8 mouse cellular contexts compared by ENCODE assay signal in the genomic region with DNA sequence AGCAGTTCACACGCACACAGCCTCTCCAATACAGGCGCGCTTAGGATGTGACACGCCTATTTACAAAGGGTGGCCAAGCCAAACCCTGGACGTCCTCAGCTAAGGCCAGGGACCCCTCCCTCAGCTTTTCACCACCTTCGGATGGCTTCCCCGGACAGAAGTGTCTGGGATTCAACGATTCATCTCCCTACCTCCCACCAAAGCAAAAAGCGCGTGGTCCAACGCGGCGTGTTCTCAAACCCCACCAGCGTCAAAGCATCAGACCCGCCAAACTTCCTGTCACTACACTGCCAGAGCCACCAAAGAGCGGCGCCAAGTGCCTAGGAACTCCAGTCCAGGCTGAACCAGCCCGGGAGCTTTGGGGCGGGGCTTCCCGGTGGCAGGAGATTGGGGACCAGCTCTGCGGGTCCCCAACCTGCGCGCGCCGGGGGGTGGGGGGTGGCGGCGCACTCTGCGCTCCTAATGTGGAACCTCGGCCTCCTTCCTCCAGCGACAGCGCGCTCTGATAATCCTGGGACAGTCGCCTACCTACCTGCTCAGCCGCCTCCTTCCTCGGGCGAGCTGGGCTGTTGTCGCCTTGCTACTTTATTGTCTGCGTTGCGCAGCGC. TPM values are rescaled to one million over a fixed set of nuclear protein-coding genes. Genes with fewer than 3 reads are reported as not detected.
A peak's percentile ranks its signal among the peaks of the same experiment; 100 is the strongest.
DNase-seq lines count a peak whose midpoint lies in the region; ATAC-seq lines count a peak whose summit lies in the region.

No protein-coding gene starts in this region.

- no peaks in the 10 kb centered on the region for H3K36me3 ChIP-seq in hindbrain, embryonic 13.5 days
- no peaks in the 10 kb centered on the region for H3K36me3 ChIP-seq in stomach, embryonic 15.5 days

- H3K27ac ChIP-seq in hindbrain, embryonic 13.5 days: peak overlapping the region; percentile 98
- H3K27ac ChIP-seq in stomach, embryonic 15.5 days: peak overlapping the region; percentile 54; the same call in 1 of the 2 replicates

- H3K4me1 ChIP-seq in hindbrain, embryonic 13.5 days (replicated peaks): peaks cover 41% of the 10 kb centered on the region
- peaks cover 12% of the 10 kb centered on the region; the same call in 1 of the 2 replicates for H3K4me1 ChIP-seq in stomach, embryonic 15.5 days

- DNase-seq in adrenal gland, adult 8-10 months: peak; percentile 50
- peak; percentile 64 to 67 for DNase-seq in cerebellum, postnatal 14 days
- peak; percentile 11 to 28 for DNase-seq in frontal cortex, postnatal 36 days (ENCODE audit: low spot score in 2 of 2)
- peak; percentile 58 to 65 for DNase-seq in layer of hippocampus, postnatal 10 days (ENCODE audit: low spot score in 2 of 2)
- peak; percentile 66 for DNase-seq in lung, postnatal 14 days
- DNase-seq in thymus, postnatal 10 days (ENCODE audit: low spot score in 2 of 2): no peak

- peak overlapping the region; percentile 89 for H3K9ac ChIP-seq in hindbrain, embryonic 13.5 days
- H3K9ac ChIP-seq in stomach, embryonic 15.5 days: peak overlapping the region; percentile 12; the same call in 1 of the 2 replicates

- H3K4me2 ChIP-seq in hindbrain, embryonic 13.5 days: peak overlapping the region; percentile 83
- peak overlapping the region; percentile 98 for H3K4me2 ChIP-seq in stomach, embryonic 15.5 days

- peak overlapping the region; percentile 78 for H3K4me3 ChIP-seq in hindbrain, embryonic 13.5 days
- H3K4me3 ChIP-seq in stomach, embryonic 15.5 days (replicated peaks): peak overlapping the region; percentile 64

- 0% methylated on average over 40 of the region's 40 CpGs for WGBS in hindbrain, embryonic 13.5 days
- WGBS in stomach, embryonic 15.5 days: under 1% methylated on average over 40 of the region's 40 CpGs

- no peaks in the 10 kb centered on the region for H3K9me3 ChIP-seq in hindbrain, embryonic 13.5 days
- H3K9me3 ChIP-seq in stomach, embryonic 15.5 days: no peaks in the 10 kb centered on the region

- peak; percentile 85 for ATAC-seq in hindbrain, embryonic 13.5 days (ENCODE audit: low FRiP score)
- peak; percentile 79; the same call in 1 of the 2 replicates for ATAC-seq in stomach, embryonic 15.5 days (ENCODE audit: insufficient read depth, low FRiP score, low read depth)

- no peaks in the 10 kb centered on the region for H3K27me3 ChIP-seq in hindbrain, embryonic 13.5 days
- H3K27me3 ChIP-seq in stomach, embryonic 15.5 days (replicated peaks): 0 out of 2 replicates have a peak, but pooled peaks cover 10% of the 10 kb centered on the region

RNA-seq across cellular contexts. Expression of gene Frmd4b, which starts 0.6 kb away (rescaled TPM):
- 10 to 100 TPM; 19.7 to 35.2 (median 26.5) TPM for total RNA-seq in adrenal gland, adult 8-10 months (2022)
- 31.4 and 31.7 TPM in 2 replicates for polyA plus RNA-seq in hindbrain, embryonic 13.5 days (2015; fragmentation: Nextera tagmentation; extraction: Ambion mirVana)
- total RNA-seq in layer of hippocampus, postnatal 10 days (2021): 10 to 100 TPM; 31.2 to 33.8 TPM
- polyA plus RNA-seq in stomach, embryonic 15.5 days (2015; fragmentation: Nextera tagmentation; extraction: Ambion mirVana): 14.6 and 17.2 TPM in 2 replicates

Comparison
In these comparisons a context has a peak if more than half of its experiments do, and no peak if none do; other contexts are left out.
1. DNase-seq: peak in adrenal gland, adult 8-10 months (single experiment), cerebellum, postnatal 14 days (2 of 2), frontal cortex, postnatal 36 days (2 of 2), layer of hippocampus, postnatal 10 days (2 of 2) and lung, postnatal 14 days (single experiment); none in thymus, postnatal 10 days (0 of 2).